Mouse (Mus musculus): ENCODE measurements at regions not wholly inside any gene's neighbourhood (a gene's known extent, or its start where the extent isn't known, plus 50 kb on each side); places are given as distances from the start of the nearest gene placed in this dataset.

GRCm38 (mm10) chr3:137228416-137228815, 112.5 kb upstream of the Emcn start:
- H3K9ac ChIP-seq (replicated peaks; ENCODE audit: low read depth, low read length): no peak overlapping the region
- H3K4me3 ChIP-seq (ENCODE audit: low read depth, low read length): no peak overlapping the region
- no peaks in the 10 kb centered on the region for H3K4me1 ChIP-seq (ENCODE audit: control insufficient read depth, insufficient read depth)
- no peak overlapping the region for H3K4me2 ChIP-seq (ENCODE audit: low read depth, low read length)
- H3K9me3 ChIP-seq (replicated peaks; ENCODE audit: control insufficient read depth, low read length): no peaks in the 10 kb centered on the region
- no peak for TF ChIP-seq CTCF (IDR thresholded peaks at IDR 0.05; ENCODE audit: low read depth)
- no peak for TF ChIP-seq EP300 (IDR thresholded peaks at IDR 0.05; ENCODE audit: low read depth)
- H3K27me3 ChIP-seq (ENCODE audit: control insufficient read depth, insufficient read depth, low read length): no peaks in the 10 kb centered on the region
- ATAC-seq (ENCODE audit: insufficient read depth, low read depth) (no peak), DNase-seq (ENCODE audit: low spot score) (no peak)
- H3K27ac ChIP-seq (ENCODE audit: low read depth): no peak overlapping the region
- no peaks in the 10 kb centered on the region for H3K36me3 ChIP-seq (replicated peaks; ENCODE audit: control insufficient read depth, insufficient read depth, low read length)
- 60% methylated on average over 5 of the region's 5 CpGs for WGBS

GRCm38 (mm10) chr3:137242877-137243276, 98.0 kb upstream of the Emcn start:
- no peaks in the 10 kb centered on the region for H3K9me3 ChIP-seq (replicated peaks; ENCODE audit: control insufficient read depth, low read length)
- no peak overlapping the region for H3K4me3 ChIP-seq (ENCODE audit: low read depth, low read length)
- H3K27ac ChIP-seq (ENCODE audit: low read depth): 0 out of 2 replicates have a peak overlapping the region, but pooled peaks have one; percentile 0
- no peaks in the 10 kb centered on the region for H3K36me3 ChIP-seq (replicated peaks; ENCODE audit: control insufficient read depth, insufficient read depth, low read length)
- H3K9ac ChIP-seq (replicated peaks; ENCODE audit: low read depth, low read length): no peak overlapping the region
- TF ChIP-seq CTCF (IDR thresholded peaks at IDR 0.05; ENCODE audit: low read depth) (no peak), EP300 (IDR thresholded peaks at IDR 0.05; ENCODE audit: low read depth) (no peak)
- DNase-seq (ENCODE audit: low spot score) (no peak), ATAC-seq (ENCODE audit: insufficient read depth, low read depth) (no peak)
- no peak overlapping the region for H3K4me2 ChIP-seq (ENCODE audit: low read depth, low read length)
- WGBS: 25% methylated on average over 1 of the region's 1 CpGs
- H3K27me3 ChIP-seq (ENCODE audit: control insufficient read depth, insufficient read depth, low read length): no peaks in the 10 kb centered on the region
- H3K4me1 ChIP-seq (ENCODE audit: control insufficient read depth, insufficient read depth): no peaks in the 10 kb centered on the region

GRCm38 (mm10) chr3:137263907-137264306, 77.0 kb upstream of the Emcn start:
- WGBS: 86% methylated on average over 4 of the region's 4 CpGs
- H3K9me3 ChIP-seq (replicated peaks; ENCODE audit: control insufficient read depth, low read length): no peaks in the 10 kb centered on the region
- ATAC-seq (ENCODE audit: insufficient read depth, low read depth): no peak
- TF ChIP-seq EP300 (IDR thresholded peaks at IDR 0.05; ENCODE audit: low read depth): no peak
- no peak for TF ChIP-seq CTCF (IDR thresholded peaks at IDR 0.05; ENCODE audit: low read depth)
- no peak overlapping the region for H3K9ac ChIP-seq (replicated peaks; ENCODE audit: low read depth, low read length)
- H3K4me1 ChIP-seq (ENCODE audit: control insufficient read depth, insufficient read depth): no peaks in the 10 kb centered on the region
- H3K27ac ChIP-seq (ENCODE audit: low read depth): no peak overlapping the region
- H3K36me3 ChIP-seq (replicated peaks; ENCODE audit: control insufficient read depth, insufficient read depth, low read length): no peaks in the 10 kb centered on the region
- no peak for DNase-seq (ENCODE audit: low spot score)
- no peaks in the 10 kb centered on the region for H3K27me3 ChIP-seq (ENCODE audit: control insufficient read depth, insufficient read depth, low read length)
- H3K4me3 ChIP-seq (ENCODE audit: low read depth, low read length): no peak overlapping the region
- H3K4me2 ChIP-seq (ENCODE audit: low read depth, low read length): no peak overlapping the region

GRCm38 (mm10) chr3:137267752-137268151, 73.1 kb upstream of the Emcn start:
- ATAC-seq (ENCODE audit: insufficient read depth, low read depth): no peak
- H3K4me1 ChIP-seq (ENCODE audit: control insufficient read depth, insufficient read depth): no peaks in the 10 kb centered on the region
- 79% methylated on average over 1 of the region's 1 CpGs for WGBS

GRCm38 (mm10) chr3:137275444-137275843, 65.4 kb upstream of the Emcn start:
- 0 out of 2 replicates have a peak overlapping the region, but pooled peaks have one; percentile 12 for H3K4me2 ChIP-seq (ENCODE audit: low read depth, low read length)
- no peak overlapping the region for H3K27ac ChIP-seq (ENCODE audit: low read depth)
- no peaks in the 10 kb centered on the region for H3K36me3 ChIP-seq (replicated peaks; ENCODE audit: control insufficient read depth, insufficient read depth, low read length)
- no peaks in the 10 kb centered on the region for H3K9me3 ChIP-seq (replicated peaks; ENCODE audit: control insufficient read depth, low read length)
- no peak for ATAC-seq (ENCODE audit: insufficient read depth, low read depth)
- H3K4me1 ChIP-seq (ENCODE audit: control insufficient read depth, insufficient read depth): no peaks in the 10 kb centered on the region
- no peak overlapping the region for H3K4me3 ChIP-seq (ENCODE audit: low read depth, low read length)
- 63% methylated on average over 8 of the region's 8 CpGs for WGBS
- H3K27me3 ChIP-seq (ENCODE audit: control insufficient read depth, insufficient read depth, low read length): no peaks in the 10 kb centered on the region
- no peak overlapping the region for H3K9ac ChIP-seq (replicated peaks; ENCODE audit: low read depth, low read length)
- no peak for DNase-seq (ENCODE audit: low spot score)
- TF ChIP-seq CTCF (IDR thresholded peaks at IDR 0.05; ENCODE audit: low read depth) (no peak), EP300 (IDR thresholded peaks at IDR 0.05; ENCODE audit: low read depth) (no peak)

More at GRCm38 (mm10) chr3:137267752-137268151, 73.1 kb upstream of the Emcn start:
- no peaks in the 10 kb centered on the region for H3K36me3 ChIP-seq (replicated peaks; ENCODE audit: control insufficient read depth, insufficient read depth, low read length)
- H3K4me3 ChIP-seq (ENCODE audit: low read depth, low read length): no peak overlapping the region
- H3K9me3 ChIP-seq (replicated peaks; ENCODE audit: control insufficient read depth, low read length): no peaks in the 10 kb centered on the region
- H3K4me2 ChIP-seq (ENCODE audit: low read depth, low read length): no peak overlapping the region
- no peak overlapping the region for H3K9ac ChIP-seq (replicated peaks; ENCODE audit: low read depth, low read length)
- TF ChIP-seq CTCF (IDR thresholded peaks at IDR 0.05; ENCODE audit: low read depth) (no peak), EP300 (IDR thresholded peaks at IDR 0.05; ENCODE audit: low read depth) (no peak)
- H3K27ac ChIP-seq (ENCODE audit: low read depth): no peak overlapping the region
- H3K27me3 ChIP-seq (ENCODE audit: control insufficient read depth, insufficient read depth, low read length): no peaks in the 10 kb centered on the region
- no peak for DNase-seq (ENCODE audit: low spot score)

GRCm38 (mm10) chr3:137279284-137279683, 61.6 kb upstream of the Emcn start:
- H3K27ac ChIP-seq (ENCODE audit: low read depth): no peak overlapping the region
- H3K4me1 ChIP-seq (ENCODE audit: control insufficient read depth, insufficient read depth): no peaks in the 10 kb centered on the region
- H3K4me3 ChIP-seq (ENCODE audit: low read depth, low read length): no peak overlapping the region
- DNase-seq (ENCODE audit: low spot score) (no peak), ATAC-seq (ENCODE audit: insufficient read depth, low read depth) (no peak)
- H3K4me2 ChIP-seq (ENCODE audit: low read depth, low read length): no peak overlapping the region
- H3K9ac ChIP-seq (replicated peaks; ENCODE audit: low read depth, low read length): no peak overlapping the region
- TF ChIP-seq CTCF (IDR thresholded peaks at IDR 0.05; ENCODE audit: low read depth): no peak
- no peak for TF ChIP-seq EP300 (IDR thresholded peaks at IDR 0.05; ENCODE audit: low read depth)
- no peaks in the 10 kb centered on the region for H3K9me3 ChIP-seq (replicated peaks; ENCODE audit: control insufficient read depth, low read length)
- H3K27me3 ChIP-seq (ENCODE audit: control insufficient read depth, insufficient read depth, low read length): no peaks in the 10 kb centered on the region
- 86% methylated on average over 1 of the region's 1 CpGs for WGBS
- H3K36me3 ChIP-seq (replicated peaks; ENCODE audit: control insufficient read depth, insufficient read depth, low read length): no peaks in the 10 kb centered on the region
